Mouse (Mus musculus): Measurements from ENCODE around the gene Pmfbp1. TPM values are rescaled to one million over a fixed set of nuclear protein-coding genes. Genes with fewer than 3 reads are reported as not detected.
"Not testable (repeated sequence)": the region's sequence is repeated elsewhere in the genome, so short reads cannot be mapped to it uniquely, and the experiment has no call there.

The Pmfbp1 gene
- total RNA-seq (2012; rRNA removed) = not detected in 2 replicates

GRCm38 (mm10) chr8:109493727-109494126 lies at the start of gene Pmfbp1:
Gene Pmfbp1 (plus strand): TSS chr8:109494027.
- TF ChIP-seq ZNF384 (IDR thresholded peaks at IDR 0.05; ENCODE audit: low read depth, low read length) (no peak), HCFC1 (IDR thresholded peaks at IDR 0.05; ENCODE audit: borderline replicate concordance, insufficient read depth, low read length) (no peak), ZC3H11A (IDR thresholded peaks at IDR 0.05; ENCODE audit: borderline replicate concordance, low read depth, low read length) (no peak), MAFK (IDR thresholded peaks at IDR 0.05; ENCODE audit: insufficient read depth, low read depth, low read length) (no peak), CHD2 (IDR thresholded peaks at IDR 0.05; ENCODE audit: low read depth, low read length) (no peak)
- DNase-seq (ENCODE audit: low read depth, low spot score) = no peak
- Histone ChIP-seq H3K27ac (ENCODE audit: insufficient read depth, low read depth, low read length, poor library complexity, severe bottlenecking) (no peak within 1 kb of the TSS), H3K4me1 (ENCODE audit: control insufficient read depth in 2 of 2, insufficient read depth in 2 of 2, low read length in 2 of 2, poor library complexity in 1 of 2) (no peaks in the 10 kb centered on the region), H3K9ac (ENCODE audit: insufficient read depth, low read depth, low read length, poor library complexity, severe bottlenecking) (no peak within 1 kb of the TSS), H3K9me3 (ENCODE audit: control insufficient read depth, insufficient read depth, low read depth, low read length) (no peaks in the 10 kb centered on the region), H3K4me3 (ENCODE audit: insufficient read depth in 1 of 2, low read depth in 1 of 2, low read length in 2 of 2, poor library complexity in 1 of 2, severe bottlenecking in 1 of 2) (no peak within 1 kb of the TSS), H3K36me3 (ENCODE audit: control insufficient read depth, insufficient read depth, low read length, poor library complexity, severe bottlenecking) (no peaks in the 10 kb centered on the region)
- in situ Hi-C loops (cut with MboI; ENCODE audit: low sequenced_read_pairs in 2 of 2, unreplicated experiment in 2 of 2) = no loop called here

- H3K4me1 ChIP-seq (ENCODE audit: control insufficient read depth in 2 of 2, insufficient read depth in 2 of 2, low read length in 2 of 2, poor library complexity in 1 of 2); in situ Hi-C loops (cut with MboI; ENCODE audit: low sequenced_read_pairs in 2 of 2, unreplicated experiment in 2 of 2); DNase-seq (ENCODE audit: low read depth, low spot score); H3K36me3 ChIP-seq (ENCODE audit: control insufficient read depth, insufficient read depth, low read length, poor library complexity, severe bottlenecking); H3K9me3 ChIP-seq (ENCODE audit: control insufficient read depth, insufficient read depth, low read depth, low read length); H3K9ac ChIP-seq (ENCODE audit: insufficient read depth, low read depth, low read length, poor library complexity, severe bottlenecking); H3K27ac ChIP-seq (ENCODE audit: insufficient read depth, low read depth, low read length, poor library complexity, severe bottlenecking); H3K4me3 ChIP-seq (ENCODE audit: insufficient read depth in 1 of 2, low read depth in 1 of 2, low read length in 2 of 2, poor library complexity in 1 of 2, severe bottlenecking in 1 of 2): not testable (repeated sequence)
Measured at GRCm38 (mm10) chr8:109446896-109447295, 46.9 kb upstream of the Pmfbp1 start.

DNA sequence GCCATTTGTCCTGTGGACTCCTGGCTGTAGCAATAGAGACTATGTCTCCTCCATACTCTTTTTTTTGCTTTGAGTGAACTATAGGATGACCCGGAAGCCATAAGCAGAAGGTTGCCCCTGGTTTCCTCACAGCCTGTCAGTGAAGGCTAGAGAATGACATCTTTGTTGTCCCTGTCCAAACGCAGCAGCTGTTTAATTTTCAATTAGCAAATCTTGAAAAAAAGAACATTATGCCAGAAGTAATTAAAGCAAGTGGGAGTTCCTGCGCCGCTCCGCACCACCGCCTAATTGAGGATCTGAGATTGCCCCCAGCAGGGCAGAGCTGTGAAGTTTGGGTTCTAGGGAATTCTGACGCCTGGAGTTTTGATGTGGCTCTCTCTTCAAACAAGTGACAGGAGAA lies 42.8 kb upstream of the Pmfbp1 start:
- no peak overlapping the region for H3K4me3 ChIP-seq (ENCODE audit: insufficient read depth in 1 of 2, low read depth in 1 of 2, low read length in 2 of 2, poor library complexity in 1 of 2, severe bottlenecking in 1 of 2)
- H3K36me3 ChIP-seq (ENCODE audit: control insufficient read depth, insufficient read depth, low read length, poor library complexity, severe bottlenecking) = no peaks in the 10 kb centered on the region
- no peak overlapping the region for H3K27ac ChIP-seq (ENCODE audit: insufficient read depth, low read depth, low read length, poor library complexity, severe bottlenecking)

GRCm38 (mm10) chr8:109455113-109455512 lies 38.7 kb upstream of the Pmfbp1 start:
- DNase-seq (ENCODE audit: low read depth, low spot score) = no peak
- Histone ChIP-seq H3K27ac (ENCODE audit: insufficient read depth, low read depth, low read length, poor library complexity, severe bottlenecking) (no peak overlapping the region), H3K9ac (ENCODE audit: insufficient read depth, low read depth, low read length, poor library complexity, severe bottlenecking) (no peak overlapping the region), H3K36me3 (ENCODE audit: control insufficient read depth, insufficient read depth, low read length, poor library complexity, severe bottlenecking) (no peaks in the 10 kb centered on the region), H3K4me1 (ENCODE audit: control insufficient read depth in 2 of 2, insufficient read depth in 2 of 2, low read length in 2 of 2, poor library complexity in 1 of 2) (peaks cover 2 to 6% of the 10 kb centered on the region in 2 experiments; a peak in 2 of 4 replicates), H3K4me3 (ENCODE audit: insufficient read depth in 1 of 2, low read depth in 1 of 2, low read length in 2 of 2, poor library complexity in 1 of 2, severe bottlenecking in 1 of 2) (no peak overlapping the region), H3K9me3 (ENCODE audit: control insufficient read depth, insufficient read depth, low read depth, low read length) (no peaks in the 10 kb centered on the region)
- in situ Hi-C loops (cut with MboI; ENCODE audit: low sequenced_read_pairs in 2 of 2, unreplicated experiment in 2 of 2) = no loop called here
- TF ChIP-seq ZNF384 (IDR thresholded peaks at IDR 0.05; ENCODE audit: low read depth, low read length) (no peak), MAFK (IDR thresholded peaks at IDR 0.05; ENCODE audit: insufficient read depth, low read depth, low read length) (no peak), ZC3H11A (IDR thresholded peaks at IDR 0.05; ENCODE audit: borderline replicate concordance, low read depth, low read length) (no peak), CHD2 (IDR thresholded peaks at IDR 0.05; ENCODE audit: low read depth, low read length) (no peak), HCFC1 (IDR thresholded peaks at IDR 0.05; ENCODE audit: borderline replicate concordance, insufficient read depth, low read length) (no peak)

More for the DNA sequence above, 42.8 kb upstream of the Pmfbp1 start:
- in situ Hi-C loops (cut with MboI; ENCODE audit: low sequenced_read_pairs in 2 of 2, unreplicated experiment in 2 of 2) = no loop called here
- Histone ChIP-seq H3K9me3 (ENCODE audit: control insufficient read depth, insufficient read depth, low read depth, low read length) (no peaks in the 10 kb centered on the region), H3K9ac (ENCODE audit: insufficient read depth, low read depth, low read length, poor library complexity, severe bottlenecking) (no peak overlapping the region), H3K4me1 (ENCODE audit: control insufficient read depth in 2 of 2, insufficient read depth in 2 of 2, low read length in 2 of 2, poor library complexity in 1 of 2) (no peaks in the 10 kb centered on the region)
- TF ChIP-seq ZC3H11A (IDR thresholded peaks at IDR 0.05; ENCODE audit: borderline replicate concordance, low read depth, low read length) = no peak
- no peak for TF ChIP-seq HCFC1 (IDR thresholded peaks at IDR 0.05; ENCODE audit: borderline replicate concordance, insufficient read depth, low read length)
- no peak for TF ChIP-seq ZNF384 (IDR thresholded peaks at IDR 0.05; ENCODE audit: low read depth, low read length)
- no peak for TF ChIP-seq CHD2 (IDR thresholded peaks at IDR 0.05; ENCODE audit: low read depth, low read length)
- no peak for TF ChIP-seq MAFK (IDR thresholded peaks at IDR 0.05; ENCODE audit: insufficient read depth, low read depth, low read length)
- no peak for DNase-seq (ENCODE audit: low read depth, low spot score)

- Histone ChIP-seq H3K4me3 (ENCODE audit: insufficient read depth in 1 of 2, low read depth in 1 of 2, low read length in 2 of 2, poor library complexity in 1 of 2, severe bottlenecking in 1 of 2) (peak overlapping the region in 1 of 2 experiments; percentile 39; a peak in 1 of 4 replicates), H3K9ac (ENCODE audit: insufficient read depth, low read depth, low read length, poor library complexity, severe bottlenecking) (no peak overlapping the region), H3K36me3 (ENCODE audit: control insufficient read depth, insufficient read depth, low read length, poor library complexity, severe bottlenecking) (no peaks in the 10 kb centered on the region), H3K4me1 (ENCODE audit: control insufficient read depth in 2 of 2, insufficient read depth in 2 of 2, low read length in 2 of 2, poor library complexity in 1 of 2) (peaks cover 3 to 10% of the 10 kb centered on the region in 2 experiments; a peak in 2 of 4 replicates), H3K27ac (ENCODE audit: insufficient read depth, low read depth, low read length, poor library complexity, severe bottlenecking) (no peak overlapping the region; the same call in 1 of the 2 replicates), H3K9me3 (ENCODE audit: control insufficient read depth, insufficient read depth, low read depth, low read length) (no peaks in the 10 kb centered on the region)
- no peak for DNase-seq (ENCODE audit: low read depth, low spot score)
- TF ChIP-seq HCFC1 (IDR thresholded peaks at IDR 0.05; ENCODE audit: borderline replicate concordance, insufficient read depth, low read length) (no peak), ZC3H11A (IDR thresholded peaks at IDR 0.05; ENCODE audit: borderline replicate concordance, low read depth, low read length) (no peak), MAFK (IDR thresholded peaks at IDR 0.05; ENCODE audit: insufficient read depth, low read depth, low read length) (no peak), ZNF384 (IDR thresholded peaks at IDR 0.05; ENCODE audit: low read depth, low read length) (no peak), CHD2 (IDR thresholded peaks at IDR 0.05; ENCODE audit: low read depth, low read length) (no peak)
- in situ Hi-C loops (cut with MboI; ENCODE audit: low sequenced_read_pairs in 2 of 2, unreplicated experiment in 2 of 2) = no loop called here
Measured at GRCm38 (mm10) chr8:109457387-109457786, 36.4 kb upstream of the Pmfbp1 start.

All from ES-E14 (cell line).